Mouse (Mus musculus) kidney, postnatal 10 days (tissue): ENCODE measurements around the gene Usp30.

Source experiments
- DNase-seq: peaks from one replicate; pipeline ENCODE4 v3.0.0; 2021; ENCODE audit warnings: mixed read lengths

Usp30 gene

DNA sequence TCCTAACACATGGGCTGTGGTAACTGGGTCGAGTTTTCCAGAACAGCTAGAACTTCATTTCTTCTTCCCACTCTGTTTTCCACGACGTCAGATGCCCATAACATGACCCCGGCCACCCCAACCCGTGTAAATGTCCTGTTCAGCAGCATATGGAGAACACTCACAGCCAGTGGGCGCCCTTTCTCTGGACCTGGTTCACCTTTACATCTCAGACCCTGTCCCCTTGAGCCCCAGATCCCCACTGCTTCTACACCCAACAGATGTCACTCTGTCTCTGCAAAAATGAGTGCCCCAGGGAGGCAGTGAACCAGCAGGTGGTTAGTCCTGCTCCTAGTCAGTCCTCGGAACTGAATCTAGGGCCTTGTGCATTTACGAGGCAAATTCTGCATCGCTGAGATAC lies 2.7 kb downstream of the Usp30 start:
- DNase-seq, result no peak

DNA sequence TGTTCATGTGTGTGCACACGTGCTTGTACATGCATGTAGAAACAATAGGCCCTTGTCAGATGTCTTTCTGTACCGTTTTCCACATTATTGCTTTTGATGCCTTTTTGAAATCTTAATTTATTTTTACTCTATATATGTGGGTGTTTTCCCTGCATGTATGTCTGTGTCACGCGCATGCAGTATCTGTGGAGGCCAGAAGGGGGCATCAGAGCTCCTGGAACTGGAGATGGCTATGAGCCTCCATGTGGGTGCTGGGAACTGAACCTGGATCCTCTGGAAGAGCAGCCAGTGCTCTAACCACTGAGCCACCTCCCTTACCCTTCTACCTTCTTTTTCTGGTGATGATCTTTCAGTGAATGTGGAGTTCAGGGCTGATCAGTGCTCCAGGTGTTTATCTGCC lies 5.6 kb downstream of the Usp30 start:
- no peak for DNase-seq

DNA sequence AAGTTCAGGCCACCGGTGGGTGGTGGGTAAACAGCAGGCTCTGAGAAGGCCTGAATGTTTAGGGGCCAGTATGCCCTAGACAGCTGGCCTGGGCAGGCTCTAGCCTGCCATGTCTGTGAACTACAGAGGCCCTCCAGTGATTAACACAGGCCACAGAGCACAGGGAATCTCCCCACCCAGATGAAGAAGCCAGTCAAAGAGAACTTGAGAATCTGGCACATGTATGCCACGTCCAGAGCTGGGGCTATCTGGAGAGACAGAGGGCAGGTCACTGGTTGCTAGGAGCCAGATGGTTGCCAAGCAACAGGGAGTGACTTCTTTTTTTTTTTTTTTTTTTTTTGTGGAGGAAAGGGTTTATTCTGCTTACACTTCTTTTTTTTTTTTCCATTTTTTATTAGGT lies 7.0 kb downstream of the Usp30 start:
- DNase-seq, result no peak

DNA sequence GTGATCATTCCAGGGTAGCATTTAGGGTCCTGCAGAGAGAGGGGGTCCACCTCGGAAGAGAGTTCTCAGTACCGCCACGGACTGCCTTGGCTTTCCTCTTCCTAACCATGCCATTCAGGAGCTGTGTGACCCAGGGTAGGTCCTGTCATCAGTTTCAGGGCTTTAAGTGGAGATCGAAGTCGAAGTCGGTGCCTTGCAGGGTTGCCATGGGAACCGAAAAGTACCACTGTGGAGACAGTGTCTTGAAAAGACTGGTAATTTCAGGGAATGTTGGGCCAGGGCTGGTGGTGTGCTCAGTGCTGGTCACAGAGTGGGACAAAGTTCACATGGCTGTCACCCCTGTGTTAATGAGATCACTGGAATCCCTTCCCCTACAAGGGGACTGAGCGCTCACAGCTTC lies 11.7 kb downstream of the Usp30 start:
- no peak for DNase-seq

DNA sequence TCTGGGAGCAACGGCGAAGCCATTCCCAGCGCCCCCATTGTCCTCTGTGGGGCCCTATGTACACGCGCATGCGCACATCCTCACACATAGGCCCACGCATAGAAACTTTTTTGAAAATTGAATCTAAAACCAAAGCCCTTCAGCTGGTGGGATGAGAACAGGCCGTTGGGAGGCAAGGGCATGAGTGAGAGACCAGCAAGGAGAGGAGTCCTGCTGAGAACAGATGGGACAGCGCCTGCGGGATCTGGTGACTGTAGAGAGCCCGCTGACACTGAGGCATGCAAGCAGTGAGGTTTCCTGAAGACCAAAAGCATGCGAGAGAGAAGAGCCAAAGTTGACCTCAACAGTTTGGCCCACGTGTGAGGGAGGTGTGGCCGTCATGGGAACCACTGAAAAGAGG lies 20.2 kb downstream of the Usp30 start:
- no peak for DNase-seq

DNA sequence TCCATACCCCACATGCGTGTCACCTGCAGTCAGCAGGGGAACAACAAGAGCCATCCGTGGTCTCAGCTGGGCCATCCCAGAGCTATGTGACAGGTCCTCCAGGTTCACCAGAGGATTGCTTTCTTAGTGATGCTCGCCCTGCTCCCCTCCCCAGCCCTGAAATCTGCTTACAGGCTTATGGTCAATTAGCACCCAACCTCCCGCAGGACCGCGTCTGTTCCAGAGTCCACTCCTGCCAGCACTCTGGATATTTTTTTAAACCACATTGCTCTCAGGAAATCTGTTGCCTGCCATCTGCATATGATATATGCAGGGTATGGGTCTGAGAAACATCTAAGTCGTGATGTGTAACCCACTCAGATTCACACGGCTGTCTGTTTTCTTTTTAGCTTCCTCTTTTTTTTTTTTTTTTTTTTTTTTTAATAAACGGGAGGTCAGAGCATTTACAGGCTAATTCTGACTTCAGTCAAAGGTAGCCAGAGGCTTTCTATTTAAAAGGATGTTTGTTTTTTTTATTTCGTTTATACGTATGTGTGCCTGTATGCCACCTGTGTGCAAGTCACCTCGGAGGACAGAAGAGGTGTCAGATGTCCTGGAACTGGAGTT lies 22.7 kb downstream of the Usp30 start:
- DNase-seq, result no peak

DNA sequence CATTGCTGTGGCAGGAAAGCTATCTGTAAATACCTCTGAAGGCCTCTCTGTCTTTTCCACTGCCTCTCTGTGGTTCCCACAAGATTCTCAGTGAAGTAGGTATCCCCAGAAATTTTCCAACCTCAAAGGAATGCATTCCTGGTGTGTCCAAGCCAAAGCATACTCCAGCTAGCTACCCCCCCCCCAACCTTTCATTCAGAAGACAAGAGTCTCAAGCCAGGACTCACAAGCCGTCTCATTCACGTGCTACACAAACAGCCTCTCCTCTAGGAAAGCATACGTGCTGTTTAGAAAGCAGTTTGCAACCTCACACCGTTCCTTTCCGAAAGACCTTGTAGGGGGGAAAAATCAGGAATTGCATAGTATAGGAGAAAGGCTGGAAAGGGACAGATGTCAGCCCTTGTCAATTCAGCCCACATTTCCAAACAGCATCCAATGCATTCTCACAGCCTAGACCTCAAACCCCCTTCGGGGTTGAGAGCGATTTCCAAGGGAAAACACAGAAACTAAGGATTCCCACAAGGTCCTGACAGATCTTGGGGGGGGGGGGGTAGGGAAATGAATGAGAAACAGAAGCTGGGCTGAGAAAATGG lies 25.3 kb downstream of the Usp30 start:
- no peak for DNase-seq

DNA sequence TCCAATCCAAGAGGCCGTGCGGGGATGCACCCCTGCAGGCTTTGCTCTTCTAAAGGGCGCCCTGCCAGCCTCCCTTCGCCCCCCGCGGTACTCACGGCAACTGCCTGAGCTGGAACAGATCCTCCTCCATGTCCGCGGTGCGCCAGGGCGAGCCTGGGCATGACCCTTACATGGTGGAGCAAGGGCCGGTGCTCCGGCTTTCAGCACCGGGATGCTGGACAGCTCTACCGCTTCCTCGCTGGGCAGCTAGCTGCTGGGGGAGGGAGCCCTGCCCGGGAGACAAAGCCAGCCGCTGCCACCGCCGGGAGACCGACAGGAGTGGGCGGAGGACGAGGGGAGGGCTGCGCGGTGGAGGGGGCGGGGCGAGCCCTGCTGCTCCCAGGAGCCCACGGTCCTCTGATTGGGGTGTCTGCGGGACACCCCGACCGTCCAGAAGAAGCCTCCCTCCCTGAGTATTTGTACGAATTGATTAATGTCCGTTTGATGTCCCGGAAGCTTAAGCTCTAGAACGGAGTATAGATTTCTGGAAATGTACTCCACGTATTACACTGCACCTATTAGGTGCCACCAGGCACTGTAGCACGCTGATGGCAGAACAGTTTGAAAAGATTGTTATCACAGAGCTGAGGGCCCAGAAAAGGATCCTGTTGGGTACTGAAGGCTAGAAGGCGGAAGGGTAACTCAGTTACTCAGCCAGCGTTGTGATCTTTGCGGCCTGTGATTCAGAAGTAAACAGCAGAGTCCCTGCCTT lies 26.0 kb downstream of the Usp30 start, which contains the start of gene Svop:
TSS of gene Svop (minus strand) at position 514 of the 751 bp plus-strand sequence.
- DNase-seq, result peak; percentile 91

DNA sequence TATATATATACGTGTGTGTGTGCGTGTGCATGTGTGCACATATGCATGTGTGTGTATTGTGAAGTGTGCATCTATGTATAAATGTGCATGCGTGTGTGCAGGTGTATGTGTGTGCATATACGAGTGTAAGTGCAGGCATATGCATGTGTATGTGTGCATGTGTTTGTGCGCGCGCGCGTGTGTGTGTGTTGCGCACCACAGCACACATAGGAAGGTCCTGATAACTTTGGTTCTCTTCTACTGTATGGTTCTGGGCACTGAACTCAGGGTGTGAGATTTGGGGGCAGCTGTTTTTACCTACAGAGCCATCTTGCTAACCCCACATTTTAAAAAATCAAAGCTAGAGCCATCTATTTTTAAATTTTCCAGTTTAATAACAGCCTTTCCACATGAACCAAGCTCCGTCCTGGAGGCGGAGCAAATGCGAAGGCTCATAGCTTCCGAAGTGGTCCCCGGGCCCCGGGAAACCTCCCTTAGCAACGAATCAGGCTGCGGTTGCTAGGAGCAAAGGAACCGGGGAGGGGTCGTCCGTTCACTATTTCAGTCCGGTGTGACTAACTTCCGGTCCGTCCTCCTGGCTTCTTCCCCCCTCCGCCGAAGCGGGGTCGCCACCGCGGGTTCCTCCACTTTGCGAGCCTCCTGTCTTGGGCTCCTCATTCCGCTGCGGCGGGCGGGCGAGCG lies 34.6 kb downstream of the Usp30 start:
- DNase-seq, result peak; percentile 94

DNA sequence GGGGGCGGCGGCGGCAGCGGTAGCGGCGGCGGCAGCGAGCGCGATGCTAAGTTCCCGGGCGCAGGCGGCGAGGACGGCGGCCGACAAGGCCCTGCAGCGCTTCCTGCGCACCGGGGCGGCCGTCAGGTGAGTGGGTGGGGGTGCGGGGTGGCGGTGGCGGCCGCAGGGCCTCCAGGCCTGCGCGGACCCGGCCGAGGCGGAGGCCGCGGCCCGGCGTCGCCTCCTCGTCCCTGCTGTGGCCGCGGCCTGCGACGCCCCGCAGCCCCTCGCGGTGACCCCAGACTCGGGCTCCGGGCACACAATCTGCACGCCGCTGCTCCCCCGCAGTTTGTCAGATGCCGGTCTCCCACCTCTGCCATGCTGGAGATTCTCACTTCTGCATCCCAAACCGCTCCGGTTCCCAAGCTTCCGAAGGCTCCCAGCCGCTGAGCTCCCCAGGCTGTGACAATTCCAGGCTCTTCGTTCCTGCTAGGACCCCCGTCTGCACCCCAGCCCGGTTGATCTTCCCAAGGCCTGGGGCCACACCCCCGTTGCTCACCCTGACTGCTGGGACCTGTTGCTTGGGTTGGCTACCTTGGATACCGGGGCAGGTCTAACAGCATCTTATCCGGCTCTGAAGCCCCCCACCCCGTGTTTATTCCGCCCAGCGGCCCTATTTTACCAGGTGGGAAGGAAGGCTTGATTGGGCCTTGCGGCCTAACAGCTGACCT lies 35.3 kb downstream of the Usp30 start:
- no peak for DNase-seq

DNA sequence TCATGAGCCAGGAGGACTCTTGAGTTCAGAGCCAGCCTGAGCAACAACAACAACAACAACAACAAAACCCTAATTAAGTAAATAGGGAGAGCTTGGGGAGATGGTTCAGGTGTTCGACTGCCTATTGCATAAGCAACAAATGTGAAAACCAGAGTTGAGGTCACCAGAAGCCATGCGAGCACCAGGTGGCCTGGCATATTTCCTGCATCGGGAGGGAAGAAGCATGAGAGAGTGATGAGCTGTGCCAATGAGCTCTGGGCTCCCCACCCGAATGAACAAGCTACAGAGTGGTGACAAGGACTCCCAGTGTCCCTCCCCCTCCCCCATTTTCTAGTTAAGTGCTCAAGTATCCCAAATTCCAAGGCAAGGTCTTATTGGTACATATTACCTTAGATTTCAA lies 36.6 kb downstream of the Usp30 start:
- DNase-seq, result no peak

DNA sequence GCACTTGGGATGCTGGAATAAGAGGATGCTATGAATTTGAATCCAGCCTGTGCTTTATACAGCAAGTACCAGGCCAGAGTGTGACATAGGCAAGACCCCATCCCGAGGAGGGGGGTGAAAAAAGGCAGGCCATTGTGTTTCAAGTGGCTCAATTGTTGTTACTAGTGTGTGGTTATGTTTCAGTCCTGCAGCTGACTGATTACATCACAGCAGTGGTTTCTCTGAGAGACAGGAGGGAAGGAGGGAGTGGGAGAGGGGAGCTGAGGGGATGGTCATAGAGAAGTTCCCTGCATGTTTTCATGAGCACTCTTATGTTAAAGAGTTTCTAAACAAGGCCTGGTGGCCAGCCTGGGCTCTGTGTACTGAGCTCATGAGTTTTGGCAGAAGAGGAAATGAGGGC lies 37.5 kb downstream of the Usp30 start:
- DNase-seq, result no peak

DNA sequence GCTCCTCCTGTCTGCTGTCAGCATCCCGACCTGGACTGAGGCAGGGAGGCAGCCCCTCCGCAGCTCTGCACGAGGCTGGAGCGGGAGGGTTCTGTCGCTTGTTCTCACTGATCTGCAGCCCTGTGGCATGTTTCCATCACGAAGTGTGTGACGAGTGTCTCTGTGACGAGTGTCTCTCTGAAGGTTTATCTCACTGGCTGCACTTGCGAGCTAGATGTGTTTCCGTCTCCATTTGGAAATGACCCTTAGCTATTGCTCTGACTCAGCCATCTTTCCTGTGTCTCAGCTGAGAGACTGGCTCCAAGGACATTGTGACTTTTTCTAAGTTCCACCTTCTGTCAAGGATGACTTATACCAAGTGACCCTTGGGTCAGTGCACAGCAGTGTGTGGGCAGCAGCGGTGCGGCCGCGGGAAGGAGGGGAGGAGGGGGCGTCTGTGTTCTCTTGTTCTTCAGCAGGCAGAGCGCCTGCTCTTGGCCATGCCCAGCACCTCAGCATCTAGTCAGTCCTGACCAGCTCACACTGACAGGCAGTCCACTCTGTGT lies 41.2 kb downstream of the Usp30 start:
- DNase-seq, result no peak

DNA sequence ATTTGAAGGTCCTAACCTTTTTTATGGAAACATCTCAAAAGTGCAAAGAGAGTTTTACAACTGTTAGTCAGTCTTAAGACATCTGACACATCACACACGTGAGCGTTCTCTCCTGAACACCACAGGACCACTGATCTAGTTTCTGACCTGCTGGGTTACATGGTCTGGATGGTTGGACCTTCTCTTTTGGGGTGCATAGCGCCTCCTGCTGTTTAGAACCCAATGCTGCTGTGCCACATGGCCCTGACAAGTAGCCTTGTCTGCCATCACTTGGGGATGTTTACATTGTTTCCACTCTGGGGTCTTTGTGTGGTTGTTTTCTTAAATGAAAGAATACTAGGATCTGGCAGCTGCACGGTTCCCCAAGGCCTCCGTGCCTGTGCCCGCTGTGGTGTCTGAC lies 48.1 kb downstream of the Usp30 start:
- no peak for DNase-seq

DNA sequence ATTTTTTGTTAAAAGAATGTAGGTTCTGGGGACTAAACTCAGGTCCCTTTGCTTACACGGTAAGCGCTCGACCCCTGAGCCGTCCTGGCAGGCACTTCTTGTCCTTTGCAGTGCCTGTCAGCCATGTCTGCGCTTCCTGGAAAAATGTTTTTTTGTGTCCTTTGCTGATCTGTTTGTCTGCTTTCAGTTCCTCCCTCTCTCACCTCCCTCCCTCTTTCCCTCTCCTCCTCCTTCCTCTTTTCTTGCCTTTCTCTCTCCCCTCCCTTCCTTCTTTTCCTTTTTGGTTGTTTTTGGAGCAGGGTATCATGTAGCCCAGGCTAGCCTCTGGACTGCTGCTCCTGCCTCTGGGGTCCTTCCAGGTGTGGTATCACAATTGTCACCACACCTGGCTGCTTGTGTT lies 49.8 kb downstream of the Usp30 start:
- no peak for DNase-seq

DNA sequence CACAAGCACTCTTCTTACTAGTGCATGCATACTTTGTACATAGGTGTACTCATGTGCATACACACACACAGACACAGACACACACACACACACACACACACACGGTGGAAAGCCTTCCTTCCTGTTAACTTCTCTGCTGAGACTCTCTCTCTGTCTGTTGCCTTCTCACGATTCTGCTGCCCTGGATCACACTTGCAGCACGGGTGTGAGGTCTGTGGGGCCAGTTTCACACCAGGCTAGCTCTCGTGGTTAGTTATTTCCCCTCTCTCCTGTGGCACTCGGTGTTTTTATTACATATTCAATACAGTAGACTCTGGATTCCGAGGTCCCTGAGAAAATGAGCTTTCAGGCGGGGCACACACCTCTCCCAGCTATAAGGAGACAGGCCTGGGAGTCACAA lies 51.3 kb downstream of the Usp30 start:
- no peak for DNase-seq

DNA sequence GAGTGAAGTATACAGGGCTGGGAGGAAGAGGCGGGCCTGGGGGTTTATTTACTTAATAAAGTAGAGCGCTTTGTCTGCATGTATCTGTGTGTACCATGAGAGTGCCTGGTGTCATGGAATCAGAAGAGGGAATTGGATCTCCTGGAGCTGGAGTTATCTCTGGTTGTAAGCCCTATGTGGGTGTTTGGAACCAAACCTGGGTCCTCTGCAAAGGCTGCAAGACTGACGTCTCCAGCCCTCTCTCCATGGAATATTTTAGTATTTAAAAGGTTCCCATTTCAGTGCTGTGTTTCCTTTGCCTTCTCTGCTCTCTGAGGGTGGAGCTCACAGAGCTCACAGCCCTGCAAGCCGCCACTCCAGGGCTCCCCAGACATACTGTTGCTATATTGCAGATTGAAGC lies 54.5 kb downstream of the Usp30 start:
- DNase-seq, result no peak

DNA sequence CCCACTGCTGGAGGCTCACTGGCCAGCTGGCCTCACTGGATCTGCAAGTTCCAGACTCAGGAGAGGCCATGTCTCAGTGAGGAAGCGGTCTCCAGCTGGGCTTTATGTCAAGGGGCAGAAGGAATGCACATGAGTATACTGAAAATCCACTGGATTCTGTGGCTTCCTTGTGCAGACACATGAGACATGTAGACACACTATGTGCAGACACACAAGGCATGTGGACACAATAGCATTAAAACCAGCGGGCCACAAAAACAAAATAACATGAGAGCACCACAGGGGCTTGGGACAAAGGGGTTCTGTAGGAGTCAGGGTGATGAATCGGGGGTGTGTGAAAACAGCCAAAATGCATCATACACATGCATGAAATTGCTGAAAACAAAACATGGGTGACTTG lies 60.7 kb downstream of the Usp30 start:
- no peak for DNase-seq

DNA sequence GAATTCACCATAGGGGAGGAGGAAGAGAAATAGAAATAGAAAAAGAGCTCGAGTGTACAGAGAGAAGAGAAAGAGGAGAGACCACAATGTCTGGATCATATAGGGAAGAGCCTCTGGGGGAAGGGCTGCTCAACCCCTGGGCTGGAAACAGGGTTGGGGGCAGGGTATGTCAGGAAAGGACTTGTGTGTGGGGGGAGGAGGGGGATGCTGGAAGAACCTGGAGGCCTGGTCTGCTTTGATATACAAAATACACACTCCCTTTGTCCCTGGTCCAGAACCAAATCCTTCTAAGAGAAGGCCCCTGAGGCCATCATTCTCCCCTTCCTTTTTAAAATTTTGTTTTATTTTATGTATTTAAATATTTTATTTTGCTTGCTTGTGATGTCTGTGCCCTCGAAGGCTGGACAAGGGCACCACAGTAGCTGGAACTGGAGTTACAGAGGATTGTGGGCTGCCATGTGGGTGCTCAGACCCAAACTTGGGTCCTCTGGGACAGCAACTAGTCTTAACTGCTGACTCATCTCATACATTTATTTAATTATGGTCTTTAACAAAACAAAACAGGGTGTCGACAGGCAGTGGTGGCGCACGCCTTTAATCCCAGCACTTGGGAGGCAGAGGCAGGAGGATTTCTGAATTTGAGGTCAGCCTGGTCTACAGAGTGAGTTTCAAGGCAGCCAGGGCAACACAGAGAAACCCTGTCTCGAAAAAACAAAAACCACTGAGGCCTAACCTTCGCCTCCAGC lies 61.4 kb downstream of the Usp30 start:
- no peak for DNase-seq

DNA sequence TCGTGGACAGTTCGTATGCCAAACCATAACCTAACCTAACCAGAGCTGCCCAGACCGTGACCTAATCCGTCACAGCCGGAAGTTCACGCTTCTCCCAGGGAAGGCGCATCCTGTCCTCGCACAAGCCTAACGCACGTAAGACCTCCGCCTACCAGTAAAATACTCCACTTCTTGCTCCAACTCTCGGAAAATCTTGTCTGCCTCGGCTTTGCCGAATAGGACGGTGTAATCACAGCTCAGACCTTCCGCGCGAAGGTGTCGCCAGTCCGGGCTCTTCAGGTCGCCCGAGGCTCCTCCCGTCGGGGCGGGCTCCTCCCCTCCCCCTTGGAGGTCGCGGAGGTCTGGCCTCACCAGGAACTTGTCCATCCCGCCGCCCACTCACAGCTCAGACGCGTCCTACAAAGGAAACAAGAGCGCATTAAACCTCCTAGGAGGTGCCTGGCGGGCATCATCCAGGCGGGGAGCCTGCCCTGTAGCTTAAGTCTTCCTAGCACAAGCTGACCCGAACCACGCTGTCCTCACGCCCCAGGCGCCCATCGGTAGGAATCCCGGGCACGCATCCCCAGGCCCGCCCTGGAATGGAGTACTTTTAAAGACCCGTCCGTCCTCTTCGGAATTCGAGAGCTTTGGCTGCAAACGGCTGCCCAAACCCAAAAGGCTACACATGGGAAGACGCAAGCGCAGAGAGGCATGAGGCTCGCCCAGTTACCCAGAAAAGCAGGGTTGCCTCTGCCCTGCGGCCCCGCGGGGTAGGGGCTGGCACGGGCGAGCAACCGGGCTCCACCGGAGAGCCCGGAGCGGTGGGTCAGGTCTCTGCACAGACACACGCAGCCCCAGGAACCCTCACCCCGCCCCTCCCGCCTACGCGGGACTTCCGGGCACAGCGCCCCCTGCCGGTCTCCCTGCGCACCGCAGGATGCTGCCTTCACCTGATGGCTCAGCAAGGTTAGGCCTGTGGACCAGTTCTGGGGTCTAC lies 62.4 kb downstream of the Usp30 start, which contains the start of gene Alkbh2:
TSS of gene Alkbh2 (minus strand) at position 845 of the 976 bp plus-strand sequence.
- DNase-seq, result peak; percentile 89
